Mouse (Mus musculus): ENCODE measurements around the gene Ifnl3. TPM values are rescaled to one million over a fixed set of nuclear protein-coding genes. Genes with fewer than 3 reads are reported as not detected.

Gene Ifnl3
- polyA plus RNA-seq, 1 experiment: not detected

DNA sequence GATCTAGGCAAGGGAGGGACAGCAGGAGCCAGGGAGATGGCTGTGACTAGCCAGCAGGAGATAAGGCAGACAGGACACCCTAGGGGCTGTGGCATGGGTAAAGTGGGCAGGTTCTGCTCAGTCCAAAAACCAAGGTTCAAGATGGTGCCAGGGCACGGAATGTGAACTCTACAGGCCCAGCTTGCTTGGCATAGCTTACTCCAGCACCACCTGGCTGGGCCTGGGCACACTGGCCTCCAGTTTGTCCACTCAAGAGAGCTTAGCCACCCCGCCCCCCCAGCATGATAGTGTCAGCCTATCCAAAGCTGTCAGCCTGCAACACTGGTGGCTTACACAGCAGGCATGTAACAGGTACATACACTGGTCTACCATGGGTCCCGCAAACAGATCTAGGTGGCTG, 50.6 kb downstream of the Ifnl3 start:
- no peak for TF ChIP-seq POLR2A (IDR thresholded peaks at IDR 0.05; ENCODE audit: extremely low read depth, insufficient read depth, low read length)
- no peak for TF ChIP-seq CTCF (IDR thresholded peaks at IDR 0.05; ENCODE audit: extremely low read depth, insufficient read depth, low read length)

More for the DNA sequence above, 50.6 kb downstream of the Ifnl3 start:
- H3K4me3 ChIP-seq (ENCODE audit: insufficient read depth, low read length): no peak overlapping the region
- H3K27ac ChIP-seq (ENCODE audit: insufficient read depth, low read length): no peak overlapping the region
- H3K4me1 ChIP-seq (ENCODE audit: control insufficient read depth, insufficient read depth, low read length): peaks cover 5% of the 10 kb centered on the region; the same call in 1 of the 2 replicates

Other genes starting within 250 kb of the Ifnl3 start
- 26.4 and 27.0 TPM in 2 replicates for gene Eid2b, start 245.1 kb upstream of the Ifnl3 start, polyA plus RNA-seq (2012; rRNA removed)
- gene Selenov, start 231.7 kb upstream of the Ifnl3 start, polyA plus RNA-seq (2012; rRNA removed): 0.92 and 1.0 TPM in 2 replicates
- gene Dll3, start 220.6 kb upstream of the Ifnl3 start, polyA plus RNA-seq (2012; rRNA removed): 2.2 TPM in 2 replicates
- 56.9 and 58.6 TPM in 2 replicates for gene Timm50, start 210.8 kb upstream of the Ifnl3 start, polyA plus RNA-seq (2012; rRNA removed)
- 112 and 113 TPM in 2 replicates for gene Supt5, start 184.1 kb upstream of the Ifnl3 start, polyA plus RNA-seq (2012; rRNA removed)
- 648 and 653 TPM in 2 replicates for gene Rps16, start 172.2 kb upstream of the Ifnl3 start, polyA plus RNA-seq (2012; rRNA removed)
- gene Plekhg2, start 150.2 kb upstream of the Ifnl3 start, polyA plus RNA-seq (2012; rRNA removed): 3.5 and 4.2 TPM in 2 replicates
- gene Zfp36, start 142.6 kb upstream of the Ifnl3 start, polyA plus RNA-seq (2012; rRNA removed): 3.6 and 3.8 TPM in 2 replicates
- 38.6 and 42.6 TPM in 2 replicates for gene Med29, start 130.1 kb upstream of the Ifnl3 start, polyA plus RNA-seq (2012; rRNA removed)
- gene Paf1, start 129.9 kb upstream of the Ifnl3 start, polyA plus RNA-seq (2012; rRNA removed): 101 and 108 TPM in 2 replicates
- gene Gmfg, start 85.4 kb upstream of the Ifnl3 start, polyA plus RNA-seq (2012; rRNA removed): 2.8 and 5.1 TPM in 2 replicates
- 47.0 and 51.1 TPM in 2 replicates for gene Lrfn1, start 70.9 kb upstream of the Ifnl3 start, polyA plus RNA-seq (2012; rRNA removed)
- not detected in 2 replicates for gene Ifnl2, start 12.4 kb upstream of the Ifnl3 start, polyA plus RNA-seq (2012; rRNA removed)
- not detected in 2 replicates for gene Sycn, start 18.0 kb downstream of the Ifnl3 start, polyA plus RNA-seq (2012; rRNA removed)
- 0.10 and 0.15 TPM in 2 replicates for gene Nccrp1, start 24.4 kb downstream of the Ifnl3 start, polyA plus RNA-seq (2012; rRNA removed)
- 59.0 and 63.8 TPM in 2 replicates for gene Samd4b, start 75.3 kb downstream of the Ifnl3 start, polyA plus RNA-seq (2012; rRNA removed)
- 8.0 and 8.2 TPM in 2 replicates for gene Pak4, start 75.3 kb downstream of the Ifnl3 start, polyA plus RNA-seq (2012; rRNA removed)
- gene Acp7, start 108.5 kb downstream of the Ifnl3 start, polyA plus RNA-seq (2012; rRNA removed): 0.89 and 1.3 TPM in 2 replicates
- gene Fbxo27, start 170.0 kb downstream of the Ifnl3 start, polyA plus RNA-seq (2012; rRNA removed): 37.5 and 45.6 TPM in 2 replicates
- 3.0 and 3.4 TPM in 2 replicates for gene Fbxo17, start 194.0 kb downstream of the Ifnl3 start, polyA plus RNA-seq (2012; rRNA removed)
- 94.0 and 104 TPM in 2 replicates for gene Mrps12, start 219.0 kb downstream of the Ifnl3 start, polyA plus RNA-seq (2012; rRNA removed)
- 15.2 and 15.5 TPM in 2 replicates for gene Sars2, start 219.2 kb downstream of the Ifnl3 start, polyA plus RNA-seq (2012; rRNA removed)
- gene Ccer2, start 233.3 kb downstream of the Ifnl3 start, polyA plus RNA-seq (2012; rRNA removed): 2.9 and 4.5 TPM in 2 replicates
- gene Sirt2, start 243.9 kb downstream of the Ifnl3 start, polyA plus RNA-seq (2012; rRNA removed): 267 and 291 TPM in 2 replicates
- gene Nfkbib, start 244.7 kb downstream of the Ifnl3 start, polyA plus RNA-seq (2012; rRNA removed): 34.0 and 36.4 TPM in 2 replicates

All from cortical plate, adult 2 months (tissue).